Comparison of ENCODE assay signal across 14 mouse cellular contexts in the genomic region with DNA sequence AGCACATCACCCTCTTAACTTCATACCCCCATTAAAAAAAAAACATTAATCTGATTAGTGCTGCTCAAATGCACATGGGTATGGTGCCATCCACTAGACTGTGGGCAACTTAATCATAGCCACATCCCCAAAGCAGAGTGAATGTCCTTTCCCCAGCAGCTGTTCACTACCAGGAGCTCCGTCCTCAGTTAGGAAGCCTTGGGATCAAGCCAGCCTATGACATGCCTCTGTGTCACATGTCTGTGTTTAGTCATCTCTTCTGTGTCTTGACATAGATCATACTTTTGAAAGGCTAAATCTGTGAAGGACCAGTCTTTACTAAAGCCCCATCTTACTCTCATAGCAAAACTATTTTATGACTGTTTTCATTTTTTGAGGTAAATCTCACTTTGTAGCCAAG.
DNase-seq lines count a peak whose midpoint lies in the region; ATAC-seq and TF ChIP-seq lines count a peak whose summit lies in the region.
"Had no signal": no experiment of that assay in that cellular context is flagged by ENCODE, and none has a peak within 500 bp of the region (broad histone marks: within the 10 kb centered on the region; RNA-seq: fewer than 3 reads in every experiment).

No protein-coding gene starts in this region.

- no peak for TF ChIP-seq RAD21 in MEL (IDR thresholded peaks at IDR 0.05; ENCODE audit: low read depth, low read length)

- no peak overlapping the region for H3K9ac ChIP-seq in lung, embryonic 14.5 days
- H3K9ac ChIP-seq in MEL (ENCODE audit: control insufficient read depth, low read depth, low read length, poor library complexity, severe bottlenecking), result no peak overlapping the region
- H3K9ac ChIP-seq: forebrain, postnatal 0 days; limb, embryonic 12.5 days; stomach, embryonic 15.5 days had no signal

- peak; percentile 12 for DNase-seq in gastrocnemius, postnatal 10 days
- DNase-seq in gastrocnemius, postnatal 25 days, result no peak
- DNase-seq in lung, embryonic 14.5 days, result peak; percentile 69
- no peak for DNase-seq in lung, postnatal 14 days
- DNase-seq in MEL (ENCODE audit: low read depth, low spot score), result peak; percentile 56
- DNase-seq in brain, adult 2 months (ENCODE audit: low read depth, low spot score), result peak; percentile 40
- no peak for DNase-seq in kidney, postnatal 25 days
- DNase-seq: forebrain, postnatal 0 days; kidney, adult 18-20 months; right cerebral cortex, postnatal 25 days had no signal

- no peak for TF ChIP-seq CTCF in lung, embryonic 14.5 days (IDR thresholded peaks at IDR 0.05; ENCODE audit: low read depth)
- TF ChIP-seq CTCF in MEL (IDR thresholded peaks at IDR 0.05 in 2 of 3, conservative IDR thresholded peaks at IDR 0.05 in 1 of 3; ENCODE audit: control insufficient read depth in 1 of 3, insufficient read depth in 1 of 3, low read depth in 2 of 3, low read length in 3 of 3, poor library complexity in 1 of 3, severe bottlenecking in 1 of 3), result no peak

- H3K4me1 ChIP-seq in lung, embryonic 14.5 days (ENCODE audit: insufficient read depth), result no peaks in the 10 kb centered on the region
- H3K4me1 ChIP-seq in MEL (ENCODE audit: control insufficient read depth in 1 of 2, insufficient read depth in 2 of 2, low read length in 2 of 2), result peaks cover 7 to 17% of the 10 kb centered on the region in 2 experiments
- H3K4me1 ChIP-seq: limb, embryonic 12.5 days; stomach, embryonic 15.5 days had no signal

- no peaks in the 10 kb centered on the region for H3K79me2 ChIP-seq in MEL (ENCODE audit: control insufficient read depth, insufficient read depth, low read length, poor library complexity)

- H3K36me3 ChIP-seq in lung, embryonic 14.5 days (ENCODE audit: insufficient read depth), result no peaks in the 10 kb centered on the region
- peaks cover 0 to 9% of the 10 kb centered on the region in 2 experiments; a peak in 2 of 4 replicates for H3K36me3 ChIP-seq in MEL (ENCODE audit: control insufficient read depth in 1 of 2, insufficient read depth in 2 of 2, low read length in 2 of 2)
- H3K36me3 ChIP-seq: limb, embryonic 12.5 days; stomach, embryonic 15.5 days had no signal

- peak; percentile 63; the same call in 1 of the 2 replicates for ATAC-seq in lung, embryonic 14.5 days (ENCODE audit: insufficient read depth)
- no peak for ATAC-seq in frontal cortex, adult (ENCODE audit: low TSS enrichment)
- ATAC-seq: forebrain, postnatal 0 days had no signal

- WGBS in lung, embryonic 14.5 days, result 41% methylated on average over 1 of the region's 1 CpGs

- H3K9me3 ChIP-seq in lung, embryonic 14.5 days (ENCODE audit: low read depth, low read length), result no peaks in the 10 kb centered on the region
- H3K9me3 ChIP-seq in MEL (replicated peaks; ENCODE audit: insufficient read depth, low read length), result no peaks in the 10 kb centered on the region
- H3K9me3 ChIP-seq: limb, embryonic 12.5 days; stomach, embryonic 15.5 days had no signal

- H3K4me3 ChIP-seq in lung, embryonic 14.5 days (ENCODE audit: low read depth, low read length), result no peak overlapping the region
- peak overlapping the region; percentile 14 to 20; a peak in 3 of 4 replicates for H3K4me3 ChIP-seq in MEL (ENCODE audit: control insufficient read depth in 1 of 2, insufficient read depth in 1 of 2, low read depth in 2 of 2, low read length in 2 of 2)
- H3K4me3 ChIP-seq: limb, embryonic 12.5 days; stomach, embryonic 15.5 days had no signal

- no peak for TF ChIP-seq EP300 in MEL (IDR thresholded peaks at IDR 0.05; ENCODE audit: low read depth in 1 of 2, low read length in 2 of 2)

- H3K27me3 ChIP-seq in lung, embryonic 14.5 days (ENCODE audit: insufficient read depth, low read length), result no peaks in the 10 kb centered on the region
- H3K27me3 ChIP-seq in MEL (ENCODE audit: control insufficient read depth in 1 of 2, insufficient read depth in 2 of 2, low read length in 2 of 2), result no peaks in the 10 kb centered on the region
- H3K27me3 ChIP-seq: limb, embryonic 12.5 days; stomach, embryonic 15.5 days had no signal

- TF ChIP-seq POLR2A in MEL (IDR thresholded peaks at IDR 0.05; ENCODE audit: control insufficient read depth in 1 of 2, insufficient read depth in 1 of 2, low read depth in 1 of 2, low read length in 2 of 2, poor library complexity in 1 of 2), result no peak

- no peak overlapping the region for H3K4me2 ChIP-seq in lung, embryonic 14.5 days
- H3K4me2 ChIP-seq: limb, embryonic 12.5 days; stomach, embryonic 15.5 days had no signal

- no peak overlapping the region for H3K27ac ChIP-seq in lung, embryonic 14.5 days (ENCODE audit: low read depth)
- no peak overlapping the region for H3K27ac ChIP-seq in MEL (ENCODE audit: control insufficient read depth, low read depth, low read length)
- H3K27ac ChIP-seq: limb, embryonic 12.5 days; macrophage; stomach, embryonic 15.5 days had no signal

TF ChIP-seq in MEL, 35 proteins besides CTCF, POLR2A, EP300 and RAD21:
- TF ChIP-seq TCF12 (IDR thresholded peaks at IDR 0.05; ENCODE audit: low read depth, low read length), result no peak
- TF ChIP-seq USF1 (IDR thresholded peaks at IDR 0.05; ENCODE audit: low read depth, low read length), result peak; percentile 42; the same call in 1 of the 2 replicates
TF ChIP-seq in MEL: peak in this region for 1.

Comparison
In these comparisons a context has a peak if more than half of its experiments do, and no peak if none do; other contexts are left out.
1. DNase-seq: peak in gastrocnemius, postnatal 10 days (single experiment), lung, embryonic 14.5 days (single experiment), MEL (single experiment) and brain, adult 2 months (single experiment); none in gastrocnemius, postnatal 25 days (single experiment), lung, postnatal 14 days (single experiment) and kidney, postnatal 25 days (0 of 2).